Mouse (Mus musculus) midbrain, embryonic 12.5 days (tissue): ENCODE results near the gene Hnrnpab. TPM values are rescaled to one million over a fixed set of nuclear protein-coding genes. Genes with fewer than 3 reads are reported as not detected.

Experiments used
- polyA plus RNA-seq: library from polyadenylated mRNA; unstranded; fragments of >200 nt; fragmentation: Nextera tagmentation; extraction: Ambion mirVana; gene quantifications from 2 replicates; pipeline ENCODE4 v1.2.1, GENCODE M21; 2016

Gene Hnrnpab
- polyA plus RNA-seq, 1 experiment from 2014 or later: 771 TPM

Other genes with a start within 250 kb of the Hnrnpab start
- gene Phykpl, start 22.1 kb downstream of the Hnrnpab start, polyA plus RNA-seq: 16.5 and 17.7 TPM in 2 replicates
- 118 and 128 TPM in 2 replicates for gene Nhp2, start 12.9 kb upstream of the Hnrnpab start, polyA plus RNA-seq
- gene Rmnd5b, start 29.0 kb upstream of the Hnrnpab start, polyA plus RNA-seq: 44.3 and 46.8 TPM in 2 replicates
- 10.7 and 11.8 TPM in 2 replicates for gene N4bp3, start 44.0 kb upstream of the Hnrnpab start, polyA plus RNA-seq
- gene D930048N14Rik, start 44.1 kb upstream of the Hnrnpab start, polyA plus RNA-seq: 0.51 TPM in 2 replicates
- 103 and 105 TPM in 2 replicates for gene 0610009B22Rik, start 82.0 kb upstream of the Hnrnpab start, polyA plus RNA-seq
- 15.8 TPM in 2 replicates for gene Sec24a, start 156.8 kb upstream of the Hnrnpab start, polyA plus RNA-seq
- gene Sar1b, start 156.8 kb upstream of the Hnrnpab start, polyA plus RNA-seq: 125 and 129 TPM in 2 replicates